Mouse (Mus musculus) midbrain, embryonic 14.5 days (tissue): ENCODE data around the gene Prps1l1. TPM values are rescaled to one million over a fixed set of nuclear protein-coding genes. Genes with fewer than 3 reads are reported as not detected.

ENCODE experiments used
- ATAC-seq: fragments of 200-750 bp; cut with Nextera tagmentation; 2 replicates; pipeline ENCODE4 v1.8.0; 2017; ENCODE audit warnings: moderate number of reproducible peaks, moderate library complexity; ENCODE audit not compliant: low FRiP score, low TSS enrichment
- DNase-seq: peaks from one replicate; pipeline ENCODE4 v3.0.0-alpha.2; 2015
- H3K27ac ChIP-seq: fragments of 300-500 bp; sonication (generic); replicated peaks from 2 replicates; pipeline ENCODE4 v1.5.1; 2014; ENCODE audit warnings: mild to moderate bottlenecking, low read depth, low read length, moderate library complexity
- H3K27me3 ChIP-seq: fragments of 300-500 bp; sonication (generic); 2 replicates; pipeline ENCODE4 v1.6.1; 2014; ENCODE audit warnings: low read length, control low read depth, mixed read lengths; ENCODE audit not compliant: control insufficient read depth, insufficient read depth
- H3K36me3 ChIP-seq: fragments of 300-500 bp; sonication (generic); 2 replicates; pipeline ENCODE4 v1.6.1; 2014; ENCODE audit warnings: low read length, control low read depth; ENCODE audit not compliant: control insufficient read depth, insufficient read depth
- H3K4me1 ChIP-seq: fragments of 300-500 bp; sonication (generic); 2 replicates; pipeline ENCODE4 v1.6.1; 2014; ENCODE audit warnings: mild to moderate bottlenecking, antibody characterized with exemption, low read length, control low read depth; ENCODE audit not compliant: control insufficient read depth, insufficient read depth
- H3K4me2 ChIP-seq: fragments of 300-500 bp; sonication (generic); 2 replicates; pipeline ENCODE4 v1.6.1; 2014; ENCODE audit warnings: mild to moderate bottlenecking, low read length, moderate library complexity
- H3K4me3 ChIP-seq: fragments of 300-500 bp; sonication (generic); replicated peaks from 2 replicates; pipeline ENCODE4 v1.5.1; 2014; ENCODE audit warnings: low read depth, low read length
- H3K9ac ChIP-seq: fragments of 300-500 bp; sonication (generic); replicated peaks from 2 replicates; pipeline ENCODE4 v1.6.1; 2014; ENCODE audit warnings: mild to moderate bottlenecking, low read length, moderate library complexity
- H3K9me3 ChIP-seq: fragments of 300-500 bp; sonication (generic); 2 replicates; pipeline ENCODE4 v1.6.1; 2016; ENCODE audit warnings: low read length, control low read depth, mixed read lengths; ENCODE audit not compliant: control insufficient read depth
- WGBS: fragments of 180-500 bp; shearing (Covaris S2); extraction: QIAGEN DNeasy Blood & Tissue Kit; methylation state at CpG from one replicate; pipeline ENCODE4 v1.1.7; 2014; 5-methylcytosine and 5-hydroxymethylcytosine counted together
- polyA plus RNA-seq: library from polyadenylated mRNA; unstranded; fragments of >200 nt; fragmentation: Nextera tagmentation; extraction: Ambion mirVana; gene quantifications from 2 replicates; pipeline ENCODE4 v1.2.1, GENCODE M21; 2014

Prps1l1 gene
- polyA plus RNA-seq, 1 experiment from 2014 or later: not detected

GRCm38 (mm10) chr12:34998778-34999467 lies 14.4 kb downstream of the Prps1l1 start:
- no peak for ATAC-seq
- 73% methylated on average over 12 of the region's 12 CpGs for WGBS
- Histone ChIP-seq H3K9me3 (no peaks in the 10 kb centered on the region), H3K27ac (no peak overlapping the region), H3K9ac (no peak overlapping the region), H3K4me2 (no peak overlapping the region), H3K36me3 (no peaks in the 10 kb centered on the region), H3K4me1 (no peaks in the 10 kb centered on the region), H3K4me3 (no peak overlapping the region), H3K27me3 (no peaks in the 10 kb centered on the region)
- no peak for DNase-seq

DNA sequence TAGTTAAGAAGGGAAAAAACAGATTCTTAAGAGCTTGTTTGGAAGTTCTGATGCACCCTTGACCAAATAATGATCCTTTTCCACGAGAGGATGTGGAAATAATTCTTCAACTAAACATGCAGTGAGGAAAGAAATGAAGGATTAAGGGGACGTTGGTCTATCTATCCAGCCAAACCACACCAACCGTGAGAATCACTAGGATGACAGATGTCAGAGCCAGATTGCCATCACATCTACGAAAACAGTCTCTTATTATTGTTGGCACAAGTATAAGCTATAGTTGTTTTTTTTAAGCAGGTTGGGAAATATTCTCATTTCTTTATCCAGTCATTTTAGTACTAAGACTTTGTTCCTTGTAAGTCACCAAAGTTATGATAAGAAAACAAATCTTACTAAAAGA lies 15.8 kb downstream of the Prps1l1 start:
- H3K27me3 ChIP-seq: no peaks in the 10 kb centered on the region
- no peak for ATAC-seq
- no peak overlapping the region for H3K4me2 ChIP-seq
- no peaks in the 10 kb centered on the region for H3K36me3 ChIP-seq
- no peaks in the 10 kb centered on the region for H3K4me1 ChIP-seq
- no peak overlapping the region for H3K27ac ChIP-seq
- DNase-seq: no peak
- no peak overlapping the region for H3K4me3 ChIP-seq
- H3K9ac ChIP-seq: no peak overlapping the region
- WGBS: 68% methylated on average over 4 of the region's 4 CpGs
- H3K9me3 ChIP-seq: no peaks in the 10 kb centered on the region

DNA sequence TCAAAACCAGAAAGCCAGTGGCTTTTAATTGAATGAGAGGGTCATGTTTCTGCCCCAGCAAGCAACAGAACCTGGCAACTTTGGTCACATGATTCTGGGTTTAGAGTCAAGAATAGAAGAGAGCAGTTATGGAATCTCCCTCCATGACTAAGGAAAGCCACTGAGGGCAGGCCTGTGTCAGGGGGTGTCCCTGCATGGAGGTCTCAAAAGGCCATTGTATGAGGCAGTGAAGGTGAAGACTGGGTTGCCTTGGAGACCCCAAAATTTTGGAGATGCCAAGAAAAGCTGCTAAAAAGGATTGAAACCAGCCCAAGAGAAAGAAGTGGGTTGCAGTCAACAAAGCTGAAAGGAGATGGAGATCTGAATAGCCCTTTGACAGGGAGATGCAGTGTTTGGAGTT lies 21.2 kb downstream of the Prps1l1 start:
- H3K4me3 ChIP-seq: no peak overlapping the region
- H3K9ac ChIP-seq: no peak overlapping the region
- H3K4me1 ChIP-seq: peaks cover 13% of the 10 kb centered on the region
- no peaks in the 10 kb centered on the region for H3K36me3 ChIP-seq
- H3K27ac ChIP-seq: no peak overlapping the region
- no peak for ATAC-seq
- DNase-seq: no peak
- no peak overlapping the region for H3K4me2 ChIP-seq
- no peaks in the 10 kb centered on the region for H3K9me3 ChIP-seq
- H3K27me3 ChIP-seq: no peaks in the 10 kb centered on the region

DNA sequence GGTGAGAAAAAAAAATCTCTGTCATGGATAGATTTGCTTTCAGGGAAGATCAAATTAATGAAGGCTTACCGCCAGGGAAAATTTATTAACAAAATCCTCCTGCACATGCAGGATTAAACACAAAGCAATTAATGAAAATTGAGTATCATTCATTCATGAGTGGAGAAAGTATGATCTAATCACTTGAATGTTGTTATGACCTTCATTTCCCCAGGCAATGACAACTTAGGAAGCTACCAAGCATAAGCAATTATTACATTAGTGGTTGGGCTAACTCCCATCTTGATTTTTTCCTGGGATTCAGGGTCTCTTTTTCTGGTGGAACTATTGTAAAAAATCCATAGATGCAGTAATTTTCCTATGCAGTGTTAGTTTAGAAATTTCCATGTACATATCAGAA lies 23.3 kb downstream of the Prps1l1 start:
- DNase-seq: peak; percentile 30
- Histone ChIP-seq H3K4me3 (no peak overlapping the region), H3K27me3 (no peaks in the 10 kb centered on the region), H3K36me3 (no peaks in the 10 kb centered on the region), H3K4me2 (no peak overlapping the region), H3K27ac (no peak overlapping the region), H3K4me1 (peaks cover 13% of the 10 kb centered on the region), H3K9me3 (no peaks in the 10 kb centered on the region), H3K9ac (no peak overlapping the region)
- ATAC-seq: no peak
- WGBS: 54% methylated on average over 1 of the region's 1 CpGs

DNA sequence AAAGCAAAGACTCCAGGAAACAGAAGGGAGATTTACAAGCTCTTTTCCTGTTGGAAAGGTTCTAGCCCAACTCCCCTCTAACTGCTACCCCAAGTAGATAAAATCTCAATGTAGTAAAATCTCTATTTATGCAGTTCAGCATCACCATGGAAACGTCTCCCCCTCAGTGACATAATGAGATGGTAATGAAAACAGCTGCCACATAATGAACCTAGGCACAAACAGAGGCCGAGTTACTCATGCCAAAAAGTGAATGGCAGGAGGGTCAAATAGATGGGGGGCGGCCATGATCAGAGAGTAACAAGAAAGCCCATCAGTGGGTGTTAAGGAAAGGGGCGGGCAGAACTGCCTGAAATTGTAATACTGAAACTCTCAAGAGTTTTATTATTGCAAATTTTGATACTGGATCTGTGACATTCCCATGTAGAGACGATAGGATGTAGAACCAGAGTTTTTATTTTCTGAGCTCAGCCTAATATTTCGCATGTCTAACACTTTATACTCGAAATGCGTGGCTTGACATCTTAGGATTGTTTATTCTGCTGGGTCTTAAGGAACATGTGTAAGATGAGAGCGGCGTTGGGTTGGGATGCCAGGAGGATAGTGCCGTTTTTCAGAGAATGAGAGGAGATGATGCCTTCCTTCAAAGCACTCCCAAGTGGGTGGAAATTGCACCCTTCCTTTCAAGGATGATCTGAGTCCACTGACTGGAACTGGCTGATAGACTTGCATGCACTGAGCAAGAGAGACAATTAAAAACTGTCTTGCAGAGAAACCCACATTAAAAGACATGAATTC lies 24.0 kb downstream of the Prps1l1 start:
- Histone ChIP-seq H3K4me3 (no peak overlapping the region), H3K9me3 (no peaks in the 10 kb centered on the region), H3K9ac (no peak overlapping the region), H3K4me1 (peaks cover 13% of the 10 kb centered on the region), H3K27me3 (no peaks in the 10 kb centered on the region), H3K36me3 (no peaks in the 10 kb centered on the region), H3K4me2 (peak overlapping the region; percentile 9; the same call in 1 of the 2 replicates), H3K27ac (peak overlapping the region; percentile 58)
- DNase-seq (peak; percentile 85), ATAC-seq (peak; percentile 93)
- WGBS: 20% methylated on average over 11 of the region's 11 CpGs

- Histone ChIP-seq H3K4me2 (no peak overlapping the region), H3K4me3 (no peak overlapping the region), H3K9ac (no peak overlapping the region), H3K4me1 (peaks cover 13% of the 10 kb centered on the region), H3K36me3 (no peaks in the 10 kb centered on the region), H3K9me3 (no peaks in the 10 kb centered on the region), H3K27me3 (no peaks in the 10 kb centered on the region), H3K27ac (no peak overlapping the region)
- DNase-seq (no peak), ATAC-seq (no peak)
- 29% methylated on average over 1 of the region's 1 CpGs for WGBS
Measured at GRCm38 (mm10) chr12:35011462-35011861, 26.9 kb downstream of the Prps1l1 start.

DNA sequence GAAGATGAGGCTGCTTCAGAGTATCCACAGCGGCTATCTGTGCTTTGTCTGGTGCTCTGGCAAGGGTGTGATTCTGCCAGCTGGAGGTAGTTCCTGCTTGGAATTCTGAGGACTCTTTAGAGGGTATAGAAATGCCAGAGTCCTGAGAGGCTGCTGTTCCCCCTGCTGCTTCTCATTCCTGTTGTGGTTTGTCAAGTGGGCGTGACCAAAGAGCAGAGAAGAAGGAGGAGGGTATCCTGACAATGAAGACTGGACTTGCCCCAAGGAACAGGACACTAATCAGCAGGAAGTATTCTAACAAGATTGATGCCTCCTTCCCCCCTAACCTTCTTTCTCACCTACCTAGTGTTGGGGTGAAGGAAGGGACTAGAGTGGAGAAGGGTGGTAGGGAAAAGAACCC lies 29.4 kb downstream of the Prps1l1 start:
- no peak overlapping the region for H3K4me2 ChIP-seq
- no peaks in the 10 kb centered on the region for H3K9me3 ChIP-seq
- ATAC-seq (no peak), DNase-seq (no peak)
- peaks cover under 1% of the 10 kb centered on the region for H3K4me1 ChIP-seq
- H3K27ac ChIP-seq: no peak overlapping the region
- no peak overlapping the region for H3K4me3 ChIP-seq
- 66% methylated on average over 2 of the region's 2 CpGs for WGBS
- H3K36me3 ChIP-seq: no peaks in the 10 kb centered on the region
- no peaks in the 10 kb centered on the region for H3K27me3 ChIP-seq
- H3K9ac ChIP-seq: no peak overlapping the region

GRCm38 (mm10) chr12:35016056-35016455 lies 31.5 kb downstream of the Prps1l1 start:
- ATAC-seq (0 out of 2 replicates have a peak, but pooled peaks have one; percentile 46), DNase-seq (peak; percentile 84)
- H3K4me1 ChIP-seq: no peaks in the 10 kb centered on the region
- no peak overlapping the region for H3K4me3 ChIP-seq
- no peak overlapping the region for H3K4me2 ChIP-seq
- WGBS: 53% methylated on average over 3 of the region's 3 CpGs
- no peaks in the 10 kb centered on the region for H3K9me3 ChIP-seq
- no peaks in the 10 kb centered on the region for H3K36me3 ChIP-seq
- H3K27ac ChIP-seq: no peak overlapping the region
- H3K9ac ChIP-seq: no peak overlapping the region
- no peaks in the 10 kb centered on the region for H3K27me3 ChIP-seq
